Mouse (Mus musculus): ENCODE results near the gene 4930415O20Rik.

GRCm38 (mm10) chr15:98632107-98632744, 61.4 kb downstream of the 4930415O20Rik start:
- TF ChIP-seq USF1 (IDR thresholded peaks at IDR 0.05; ENCODE audit: low read depth) (no peak), SRF (IDR thresholded peaks at IDR 0.05; ENCODE audit: control insufficient read depth, insufficient read length, low read depth) (no peak), REST (IDR thresholded peaks at IDR 0.05; ENCODE audit: insufficient read depth, insufficient read length) (no peak), MAX (IDR thresholded peaks at IDR 0.05; ENCODE audit: low read depth) (no peak), MYOG (IDR thresholded peaks at IDR 0.05; ENCODE audit: control insufficient read depth in 1 of 3, insufficient read depth in 1 of 3, insufficient read length in 2 of 3, low read depth in 2 of 3) (peak in 1 of 3 experiments; percentile 53), POLR2A (IDR thresholded peaks at IDR 0.05; ENCODE audit: insufficient read length, low read depth) (peak; percentile 93), TCF12 (IDR thresholded peaks at IDR 0.05; ENCODE audit: insufficient read depth, poor library complexity, severe bottlenecking) (no peak), CEBPB (IDR thresholded peaks at IDR 0.05; ENCODE audit: insufficient read depth, poor library complexity, severe bottlenecking) (no peak), TCF3 (IDR thresholded peaks at IDR 0.05; ENCODE audit: insufficient read length, low read depth) (no peak)
